Mouse (Mus musculus) brain, embryonic 18.5 days (tissue): ENCODE measurements around the gene Tha1.

ENCODE experiments used
- DNase-seq: peaks from one replicate; pipeline ENCODE4 v3.0.0-alpha.2; 2012; ENCODE audit warnings: low read depth, low spot score

Tha1 gene

DNA sequence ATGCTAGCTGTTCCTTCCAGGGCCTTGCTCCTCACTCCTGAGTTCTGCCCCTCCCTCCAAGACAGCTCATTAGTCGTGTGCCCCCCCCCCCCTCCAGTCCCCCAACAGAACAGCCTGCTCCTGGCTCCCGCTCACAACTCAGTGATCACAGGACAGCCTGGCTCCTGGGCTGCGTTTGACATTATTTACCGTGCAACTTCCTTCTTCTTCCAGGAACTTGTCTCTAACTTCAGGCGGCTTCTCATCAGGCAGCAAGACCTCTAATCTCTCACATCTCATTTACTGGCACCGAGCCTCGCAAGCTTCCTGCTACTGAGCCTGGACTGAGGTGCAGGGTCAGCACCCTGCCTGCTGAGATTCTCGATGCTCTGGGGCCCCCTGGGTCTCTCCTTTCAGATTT lies 8.5 kb upstream of the Tha1 start:
- no peak for DNase-seq

DNA sequence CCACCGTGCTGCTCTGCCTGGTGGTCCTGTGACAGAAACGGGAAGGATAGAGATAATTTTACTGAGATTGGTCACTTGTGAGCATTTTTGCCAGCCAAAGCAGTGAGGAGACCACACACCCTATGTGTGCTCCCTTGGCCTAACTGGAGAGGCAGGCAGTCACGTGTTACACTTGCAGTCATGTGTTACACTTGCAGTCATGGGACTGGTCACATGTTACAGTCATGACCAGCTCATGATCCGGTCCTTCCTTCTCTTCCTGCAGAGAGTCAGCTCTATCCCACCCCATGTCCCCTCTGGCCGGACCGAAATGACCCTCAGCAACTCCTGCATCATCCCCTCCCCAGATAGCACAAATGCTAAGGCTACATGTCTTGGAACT lies 7.7 kb upstream of the Tha1 start:
- no peak for DNase-seq

DNA sequence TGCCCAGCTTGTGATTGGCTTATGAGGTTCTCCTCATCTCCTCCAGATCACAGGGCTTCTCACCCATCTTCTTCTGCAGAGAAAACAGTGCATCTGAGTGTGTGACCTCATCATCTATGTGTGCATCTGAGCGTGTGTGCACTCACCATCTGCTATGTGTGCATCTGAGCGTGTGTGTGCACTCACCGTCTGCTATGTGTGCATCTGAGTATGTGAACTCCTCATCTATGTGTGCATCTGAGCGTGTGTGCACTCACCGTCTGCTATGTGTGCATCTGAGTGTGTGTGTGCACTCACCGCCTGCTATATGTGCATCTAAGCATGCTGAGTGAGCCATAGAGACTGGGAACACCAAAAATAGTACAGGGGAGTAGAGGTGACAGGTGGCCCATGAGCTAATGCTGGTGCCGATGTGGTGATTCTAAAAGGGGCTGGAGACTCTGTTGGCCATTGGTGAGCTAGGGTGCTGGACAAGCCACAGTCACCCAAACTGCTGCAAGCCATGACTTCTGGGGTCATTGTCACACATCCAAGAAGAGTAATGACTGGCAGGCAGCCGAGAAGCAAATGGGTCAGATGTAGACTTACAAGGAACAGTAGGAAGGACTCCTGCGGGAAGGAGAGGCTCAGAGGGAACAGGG lies 7.2 kb upstream of the Tha1 start:
- DNase-seq = no peak

DNA sequence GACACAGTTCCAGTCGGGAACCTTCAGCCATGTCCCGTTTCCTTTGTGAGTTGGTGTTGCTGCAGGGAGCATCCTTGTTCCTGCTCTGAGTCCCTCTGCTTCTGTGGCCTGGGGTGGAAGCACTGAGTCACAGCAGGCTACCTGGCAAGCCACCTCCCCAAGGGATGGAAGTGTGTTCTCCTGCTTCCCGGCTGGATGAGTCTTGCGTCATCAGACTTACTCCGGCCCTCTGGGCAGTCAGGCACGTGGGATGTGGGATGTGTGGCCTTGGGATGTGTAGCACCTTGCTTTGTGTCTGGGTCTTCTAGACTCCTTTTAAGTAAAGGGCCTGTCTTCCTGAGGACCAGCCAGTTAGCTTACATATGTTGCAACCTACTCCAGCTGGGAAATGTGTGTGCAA lies 6.4 kb upstream of the Tha1 start:
- no peak for DNase-seq

DNA sequence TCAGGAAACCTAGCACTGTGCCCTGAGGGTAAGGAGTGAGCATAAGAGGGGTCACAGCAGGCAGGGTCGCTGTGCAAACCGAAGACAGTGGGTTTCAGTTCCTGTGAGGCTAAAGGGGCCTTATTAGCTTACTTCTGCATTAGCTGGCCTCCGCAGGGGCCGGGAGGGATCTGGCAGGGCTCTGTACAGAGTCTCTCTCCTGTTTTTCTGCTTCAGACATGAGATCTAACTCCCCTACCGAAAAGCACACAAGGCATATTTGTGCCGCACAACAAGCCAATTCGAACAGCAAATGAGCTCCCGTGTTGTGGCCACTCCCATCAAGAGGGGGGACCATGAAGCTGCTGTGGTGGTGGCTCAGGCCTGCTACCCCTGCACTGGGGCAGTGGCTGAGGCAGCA lies 5.6 kb upstream of the Tha1 start:
- no peak for DNase-seq

DNA sequence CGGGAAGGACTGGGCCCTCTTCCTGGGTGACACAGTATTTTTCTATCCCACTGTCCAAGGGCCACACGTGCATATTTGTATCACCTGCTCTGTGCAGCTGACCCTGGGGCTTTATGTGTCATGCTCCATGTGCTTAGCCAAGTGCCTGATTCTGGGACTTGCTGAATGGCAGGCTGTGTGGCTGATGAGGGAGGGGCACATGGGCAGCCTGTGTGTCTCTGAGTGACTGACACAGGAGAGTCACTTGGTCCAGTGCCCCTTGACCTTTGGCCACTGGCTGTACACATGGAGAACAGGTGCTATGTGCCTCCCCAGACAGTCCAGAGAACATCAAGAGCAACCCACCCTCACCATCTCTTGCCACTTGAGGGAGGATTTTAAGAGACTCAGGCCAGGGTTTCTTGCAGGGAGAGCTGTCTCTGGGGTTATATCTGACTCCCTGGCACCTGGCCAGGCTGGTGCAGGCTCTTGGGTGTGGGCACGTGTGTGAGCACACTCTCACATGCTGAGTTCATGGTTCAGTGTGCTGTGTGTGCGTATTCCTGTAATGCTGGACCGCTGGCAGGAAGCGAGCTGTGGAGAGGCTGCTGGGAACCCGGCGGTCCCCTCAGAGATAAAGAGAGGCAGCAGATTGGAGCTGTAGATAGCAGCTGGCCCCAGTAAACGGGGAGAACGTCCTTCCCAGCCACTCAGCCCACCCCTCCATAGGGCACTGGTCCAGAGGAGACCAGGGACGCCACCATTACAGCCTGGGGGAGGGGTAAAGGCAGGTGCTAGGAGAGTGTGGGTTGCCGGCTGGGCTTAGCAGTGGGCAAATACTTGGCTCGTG lies 4.8 kb upstream of the Tha1 start:
- DNase-seq = no peak

DNA sequence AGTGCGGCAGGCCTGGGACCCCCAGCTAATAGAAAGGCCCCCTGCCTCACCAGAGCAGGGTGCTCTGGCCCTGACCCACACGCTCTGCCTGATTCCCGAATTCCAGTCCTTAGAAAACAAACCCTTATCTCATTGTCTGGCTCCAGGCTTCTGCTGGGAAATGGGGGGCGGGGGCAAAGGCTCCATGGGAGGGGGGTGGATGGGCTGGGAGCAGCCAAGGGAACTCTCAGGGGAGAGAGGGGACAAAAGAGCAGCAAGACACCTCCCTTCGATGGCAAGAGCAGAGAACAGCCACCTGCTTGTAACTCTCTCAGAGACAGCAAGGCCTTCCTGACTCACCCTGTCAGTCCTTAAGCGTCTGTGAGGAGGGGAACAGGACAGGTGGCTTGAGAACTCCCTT lies 2.4 kb upstream of the Tha1 start:
- DNase-seq = no peak

DNA sequence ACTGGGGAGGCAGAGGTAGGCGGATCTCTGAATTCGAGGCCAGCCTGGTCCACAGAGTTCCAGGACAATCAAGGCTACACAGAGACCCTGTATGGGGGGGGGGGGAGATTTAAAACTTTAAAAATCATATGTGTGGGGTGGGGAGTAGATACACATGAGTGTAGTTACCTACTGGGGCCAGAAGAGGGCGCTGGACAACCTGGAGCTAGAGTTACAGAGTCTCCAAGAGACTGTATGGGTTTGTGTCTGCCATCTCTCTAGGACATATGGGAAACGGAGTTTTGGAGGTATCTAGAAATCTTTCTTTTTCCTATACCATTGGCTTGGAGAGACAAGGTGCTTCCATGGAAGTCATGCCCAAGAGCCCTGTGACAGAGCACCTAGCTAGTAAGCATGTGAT lies 1.1 kb upstream of the Tha1 start:
- DNase-seq = no peak

DNA sequence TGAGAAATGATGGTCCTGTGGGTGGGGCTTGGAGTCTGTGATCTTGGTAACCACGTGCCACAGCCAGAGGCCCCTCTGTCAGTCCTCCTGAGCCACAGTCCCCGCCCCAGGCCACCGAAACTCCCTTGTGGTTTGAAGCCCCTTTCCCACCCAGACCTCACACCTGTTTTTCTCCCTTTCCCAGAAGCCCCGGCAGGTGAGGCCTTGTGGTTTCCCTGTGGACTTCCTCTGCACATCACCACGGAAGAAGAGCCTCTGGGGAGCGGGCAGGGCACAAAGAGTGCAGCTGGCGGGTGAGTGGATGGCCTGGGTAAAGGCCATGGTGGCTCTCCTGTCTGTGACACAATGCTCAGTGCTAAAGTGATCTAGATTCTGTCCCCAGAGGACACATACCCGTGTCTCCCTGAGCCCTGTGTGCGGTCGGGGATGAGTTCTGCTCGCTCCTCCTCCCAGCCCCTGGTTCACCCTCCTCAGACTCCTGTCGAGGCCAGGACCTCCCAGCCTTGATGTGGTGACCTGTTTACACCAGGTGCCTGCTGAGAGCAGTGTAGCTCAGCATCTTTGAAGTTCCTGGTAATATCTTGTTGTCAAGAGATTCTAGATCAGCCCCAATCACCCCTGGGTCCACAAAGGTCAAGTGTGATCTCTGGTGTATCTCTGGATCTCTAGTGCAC lies 1.2 kb downstream of the Tha1 start:
- DNase-seq = no peak

DNA sequence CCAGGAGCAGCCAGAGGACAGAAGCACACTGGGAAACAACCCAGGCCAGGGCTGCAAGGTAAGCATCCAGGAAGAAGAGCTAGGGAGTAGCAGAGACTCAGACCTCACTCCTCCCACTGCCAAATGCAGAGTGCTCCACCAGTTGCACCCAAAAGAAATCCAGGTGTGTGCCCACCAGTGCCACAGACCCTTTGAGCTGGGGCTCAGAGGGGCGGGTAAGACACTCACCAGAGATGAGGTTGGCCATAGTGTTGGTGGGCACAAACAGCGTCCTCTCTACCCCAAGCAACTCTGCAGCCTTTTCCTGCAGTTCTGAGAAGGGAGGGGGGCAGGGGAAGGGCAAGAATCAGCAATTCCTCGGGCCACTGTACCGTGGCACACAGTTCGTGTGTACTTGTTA lies 1.9 kb downstream of the Tha1 start:
- no peak for DNase-seq

DNA sequence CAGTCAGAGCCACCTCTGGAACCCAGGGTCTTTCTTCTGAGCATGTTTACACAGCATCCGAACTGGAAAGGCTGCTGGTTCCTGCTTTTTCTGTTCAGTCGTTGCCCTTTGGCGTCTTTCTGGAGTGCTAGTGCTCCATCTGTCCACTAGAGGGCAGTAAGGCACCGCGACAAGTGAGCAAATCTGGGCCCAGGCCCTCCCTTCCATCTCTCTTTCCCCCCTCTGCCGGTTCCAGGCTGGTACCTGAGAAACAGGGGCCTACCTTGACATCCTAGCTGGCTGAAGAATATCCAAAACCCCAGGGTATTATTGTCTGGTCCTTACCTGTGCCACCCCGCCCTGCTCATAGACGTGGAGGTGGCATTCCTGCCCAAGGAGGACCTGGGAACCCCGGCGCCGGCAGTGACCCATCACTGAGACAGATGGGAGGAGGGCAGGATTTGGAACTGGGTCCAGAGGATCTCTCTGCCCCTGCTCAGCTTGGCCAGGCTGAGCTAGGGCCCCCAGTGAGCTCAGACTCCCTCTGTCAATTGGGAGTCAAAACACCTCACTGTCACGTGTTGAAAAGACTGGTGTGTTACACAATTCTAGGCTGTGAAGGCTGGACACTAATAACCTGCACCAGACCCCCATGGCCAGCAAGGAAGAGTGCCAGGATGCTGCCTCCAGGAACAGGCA lies 2.5 kb downstream of the Tha1 start:
- DNase-seq = peak; percentile 68

DNA sequence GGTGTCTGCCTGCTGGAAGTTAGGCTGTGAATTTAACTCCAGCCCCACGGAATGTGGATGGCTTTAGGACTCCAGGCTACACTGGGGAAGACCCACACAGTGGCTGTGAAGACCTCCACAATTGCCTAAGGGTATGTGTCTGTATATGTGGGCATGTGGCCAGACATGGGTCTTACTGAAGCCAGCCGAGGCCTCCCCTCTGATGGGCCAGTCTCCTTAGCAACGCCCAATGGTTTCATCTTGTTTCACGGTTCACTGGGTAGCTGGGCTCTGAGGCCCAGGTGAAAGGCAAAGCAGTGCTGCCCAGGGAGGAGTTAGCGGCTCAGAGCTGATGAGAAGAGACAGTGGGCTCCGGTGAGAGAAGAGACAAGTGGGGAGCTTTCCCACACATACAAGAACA lies 7.3 kb downstream of the Tha1 start:
- no peak for DNase-seq

DNA sequence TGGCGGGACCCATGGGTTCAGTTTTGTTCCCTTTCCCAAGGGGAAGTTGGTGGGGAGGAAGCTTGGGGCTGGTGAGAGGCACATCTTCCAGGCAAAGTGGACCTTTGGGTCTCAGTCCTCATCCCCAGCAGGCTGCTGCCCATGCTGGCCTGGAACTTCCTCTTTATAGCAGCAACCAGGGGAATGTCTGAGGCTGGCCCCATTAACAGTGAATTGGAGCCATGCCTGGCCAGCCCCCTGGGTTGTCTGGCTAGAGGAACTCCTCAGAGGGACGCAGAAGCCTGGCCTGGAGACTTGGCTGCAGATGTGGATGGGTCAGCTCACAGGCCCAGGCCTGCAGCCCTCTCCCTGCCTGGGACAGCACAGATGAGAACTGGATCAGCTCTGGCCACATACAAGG lies 8.5 kb downstream of the Tha1 start:
- no peak for DNase-seq

DNA sequence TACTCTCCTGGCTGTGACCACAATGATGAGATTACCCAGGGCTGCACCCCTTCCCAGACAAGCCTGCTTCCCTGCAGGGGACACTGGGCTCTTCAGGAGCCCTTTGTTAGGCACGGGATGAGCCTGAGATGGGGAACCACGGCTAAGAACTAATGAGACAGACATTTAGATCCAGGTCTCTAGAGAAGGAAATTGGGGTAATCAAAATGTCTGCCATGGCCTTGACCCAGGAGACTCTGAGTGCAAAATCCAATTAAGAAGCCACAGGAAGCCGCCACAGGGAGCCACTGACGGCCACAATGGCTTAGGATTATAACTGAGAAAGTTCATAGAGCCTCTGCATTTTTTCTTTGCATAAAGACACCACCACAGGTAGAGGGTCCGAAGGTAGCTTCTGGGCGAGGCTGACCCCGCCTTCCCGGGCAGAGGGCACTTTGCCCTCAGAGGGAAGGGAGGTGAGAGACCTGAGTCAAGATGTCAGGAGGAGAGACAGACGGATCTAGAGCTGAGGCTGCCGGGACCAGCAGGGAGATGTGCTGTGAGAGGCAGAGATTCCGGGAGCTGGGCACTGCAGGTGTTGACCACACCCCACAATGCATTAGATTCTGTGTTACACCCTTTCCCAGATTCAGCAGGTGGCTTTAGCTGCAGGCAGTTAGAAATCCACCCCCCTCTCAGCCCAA lies 10.0 kb downstream of the Tha1 start:
- no peak for DNase-seq

DNA sequence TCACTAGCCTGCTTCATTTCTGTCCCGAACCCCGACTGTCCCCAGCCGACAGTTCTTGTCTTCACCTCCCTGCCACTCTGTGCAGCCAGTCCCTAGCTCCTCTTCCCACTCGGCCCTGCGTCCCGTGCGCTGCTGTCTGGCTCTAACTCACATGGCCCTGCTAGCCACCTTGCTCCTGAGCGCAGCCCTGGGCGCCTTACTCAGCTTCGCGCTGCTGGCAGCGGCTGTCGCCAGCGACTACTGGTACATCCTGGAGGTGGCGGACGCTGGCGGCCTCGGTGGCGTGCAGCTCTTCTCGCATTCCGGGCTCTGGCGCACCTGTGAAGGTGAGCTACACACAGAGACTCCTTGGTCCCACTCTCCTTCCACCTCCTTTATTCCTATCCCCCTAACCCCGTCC lies 12.7 kb downstream of the Tha1 start, which contains the start of gene Tmem235:
Tmem235 (plus strand) TSS at position 152 of the 400 bp plus-strand sequence.
- no peak for DNase-seq

DNA sequence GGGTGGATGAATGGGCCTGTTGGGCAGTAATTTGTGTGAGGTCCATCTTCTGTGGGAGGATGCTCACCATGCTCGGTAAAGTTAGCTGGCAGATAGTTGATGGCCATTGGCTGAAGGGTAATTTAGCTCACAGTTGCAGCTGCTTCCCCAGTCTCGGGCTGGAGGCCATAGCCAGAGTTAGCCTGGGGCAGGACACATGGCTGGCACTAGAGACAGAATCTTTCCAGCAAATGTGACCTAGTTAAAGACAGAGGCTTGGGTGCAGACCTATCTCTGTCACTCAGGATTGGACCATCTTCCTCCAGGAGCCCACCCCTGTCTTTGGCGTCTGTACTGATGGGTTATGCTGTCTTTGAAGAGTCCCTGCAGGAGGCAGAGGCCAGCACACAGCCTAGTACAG lies 14.9 kb downstream of the Tha1 start:
- DNase-seq = no peak

DNA sequence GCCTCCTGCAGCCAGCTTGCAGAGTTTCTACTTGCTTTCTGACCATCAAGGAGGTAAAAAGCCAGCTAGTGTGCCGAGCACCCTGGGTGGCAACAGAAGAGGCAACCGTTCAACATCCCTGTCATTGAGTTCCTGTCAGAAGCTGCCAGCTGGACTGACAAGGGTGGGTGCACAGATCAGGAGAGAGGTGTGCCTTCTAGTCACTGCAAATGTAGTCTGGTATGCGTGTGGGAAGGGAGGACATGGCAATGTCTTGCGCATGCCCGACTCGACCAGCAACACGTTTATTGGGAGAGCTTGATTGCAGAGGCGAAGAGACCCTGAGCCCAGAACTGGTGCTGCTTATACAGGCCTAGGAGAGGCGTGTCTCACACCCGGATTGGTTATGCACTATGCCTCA lies 15.8 kb downstream of the Tha1 start:
- DNase-seq = no peak

DNA sequence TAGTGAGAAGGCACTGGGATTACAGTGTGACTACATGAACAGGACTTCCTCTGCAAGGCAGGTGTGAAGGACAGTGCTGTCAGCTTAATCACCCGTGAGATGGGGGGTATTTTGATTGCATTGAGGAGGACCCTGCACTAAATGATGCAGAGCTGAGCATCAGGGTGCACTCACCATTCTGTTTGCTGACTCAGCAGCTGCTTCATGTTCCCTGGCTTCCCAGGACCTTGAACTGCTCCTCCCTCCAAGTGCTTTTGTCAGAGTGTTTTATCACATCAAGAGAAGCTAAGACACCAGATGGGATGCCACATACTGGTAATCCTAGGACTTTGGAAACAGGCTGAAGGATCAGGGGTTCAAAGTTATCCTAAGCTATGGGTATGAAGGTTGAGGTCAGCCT lies 17.3 kb downstream of the Tha1 start:
- DNase-seq = no peak

DNA sequence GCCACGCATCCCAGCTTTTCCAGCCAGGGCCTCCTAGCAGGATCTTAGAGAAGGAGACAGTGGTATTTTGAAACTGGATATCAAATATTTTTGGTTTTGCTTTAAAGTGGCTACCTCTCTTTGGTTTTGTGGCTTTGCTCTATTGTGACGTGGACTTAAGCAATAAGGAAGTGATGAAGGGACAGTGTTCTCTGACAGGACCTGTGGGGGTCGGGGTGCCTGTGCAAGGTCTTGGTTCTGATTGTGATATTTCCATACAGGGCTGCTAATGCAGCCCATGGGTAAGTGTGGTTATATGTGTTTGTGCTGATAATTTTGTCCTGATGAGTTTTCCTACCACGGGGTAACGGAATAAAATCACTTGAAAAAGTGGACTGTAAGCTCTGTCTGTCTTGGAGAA lies 17.9 kb downstream of the Tha1 start:
- no peak for DNase-seq

DNA sequence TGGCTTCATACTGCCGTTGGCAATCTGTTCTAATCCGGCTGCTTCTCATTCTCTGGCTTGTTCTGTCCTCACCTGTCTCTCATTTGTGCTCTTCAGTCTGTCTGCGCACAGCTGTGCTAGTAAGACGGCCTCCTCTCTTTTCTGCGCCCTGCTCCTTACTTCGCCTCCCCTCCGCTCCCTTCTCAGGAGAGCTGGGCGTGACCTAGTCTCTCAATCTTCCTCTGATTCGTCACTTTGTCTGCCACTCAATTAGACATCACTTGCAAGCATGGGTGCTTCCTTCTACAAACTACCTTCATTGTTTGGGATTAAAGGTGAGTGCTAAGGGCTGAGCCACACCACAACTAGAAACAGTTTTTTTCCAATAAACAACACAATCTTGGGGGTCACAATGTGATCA lies 19.0 kb downstream of the Tha1 start:
- no peak for DNase-seq

DNA sequence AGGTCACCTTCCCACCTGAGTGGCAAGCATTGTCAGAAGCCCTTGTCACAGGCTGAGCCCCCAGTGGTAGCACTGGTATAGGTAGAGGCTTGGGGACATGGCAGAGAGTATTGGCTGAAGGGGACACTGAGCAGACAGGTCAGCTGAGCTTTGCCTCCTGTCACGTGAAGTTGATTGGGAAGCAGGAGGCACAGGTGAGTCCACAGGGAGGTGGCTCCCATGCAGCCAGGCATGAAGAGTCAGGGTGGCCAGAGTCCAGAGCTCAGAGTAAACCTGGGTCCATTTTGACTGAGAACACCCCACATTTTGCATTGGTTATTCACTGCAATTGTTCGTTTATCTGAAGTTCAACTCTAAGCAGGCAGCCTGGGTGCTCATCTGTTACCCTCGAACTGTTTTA lies 20.4 kb downstream of the Tha1 start:
- DNase-seq = no peak
